Mouse (Mus musculus) heart, embryonic 11.5 days (tissue): ENCODE results near the gene Ech1. TPM values are rescaled to one million over a fixed set of nuclear protein-coding genes. Genes with fewer than 3 reads are reported as not detected.

Experiments used
- ATAC-seq: fragments of 200-750 bp; cut with Nextera tagmentation; replicated peaks from 2 replicates; pipeline ENCODE4 v1.8.0; 2017; ENCODE audit warnings: moderate library complexity; ENCODE audit not compliant: insufficient number of reproducible peaks, low FRiP score, low TSS enrichment
- H3K27ac ChIP-seq: fragments of 300-500 bp; sonication (generic); 2 replicates; pipeline ENCODE4 v1.5.1; 2014; ENCODE audit warnings: mild to moderate bottlenecking, low read depth, low read length
- H3K27me3 ChIP-seq: fragments of 300-500 bp; sonication (generic); 2 replicates; pipeline ENCODE4 v1.6.1; 2014; ENCODE audit warnings: mild to moderate bottlenecking, low read length, mixed read lengths; ENCODE audit not compliant: control insufficient read depth, insufficient read depth
- H3K36me3 ChIP-seq: fragments of 300-500 bp; sonication (generic); 2 replicates; pipeline ENCODE4 v1.6.1; 2014; ENCODE audit warnings: mild to moderate bottlenecking, low read length, moderate library complexity, mixed read lengths; ENCODE audit not compliant: control insufficient read depth, insufficient read depth
- H3K4me1 ChIP-seq: fragments of 300-500 bp; sonication (generic); 2 replicates; pipeline ENCODE4 v1.6.1; 2014; ENCODE audit warnings: low read length; ENCODE audit not compliant: control insufficient read depth, insufficient read depth
- H3K4me2 ChIP-seq: fragments of 300-500 bp; sonication (generic); 2 replicates; pipeline ENCODE4 v1.6.1; 2014; ENCODE audit warnings: mild to moderate bottlenecking, moderate library complexity
- H3K4me3 ChIP-seq: fragments of 300-500 bp; sonication (generic); 2 replicates; pipeline ENCODE4 v1.5.1; 2014; ENCODE audit warnings: low read depth, low read length
- H3K9ac ChIP-seq: fragments of 300-500 bp; sonication (generic); 2 replicates; pipeline ENCODE4 v1.6.1; 2014; ENCODE audit warnings: mild to moderate bottlenecking, low read depth, low read length, moderate library complexity
- H3K9me3 ChIP-seq: fragments of 300-500 bp; sonication (generic); replicated peaks from 2 replicates; pipeline ENCODE4 v1.6.1; 2016; ENCODE audit warnings: low read length; ENCODE audit not compliant: control insufficient read depth
- WGBS: fragments of 180-500 bp; shearing (Covaris S2); extraction: QIAGEN DNeasy Blood & Tissue Kit; methylation state at CpG from one replicate; pipeline ENCODE4 v1.1.7; 2014; ENCODE audit not compliant: insufficient replicate concordance; 5-methylcytosine and 5-hydroxymethylcytosine counted together
- polyA plus RNA-seq: library from polyadenylated mRNA; unstranded; fragments of >200 nt; fragmentation: Nextera tagmentation; extraction: Ambion mirVana; gene quantifications from 2 replicates; pipeline ENCODE4 v1.2.1, GENCODE M21; 2014

Ech1 gene
- polyA plus RNA-seq, 1 experiment from 2014 or later = 139 TPM

DNA sequence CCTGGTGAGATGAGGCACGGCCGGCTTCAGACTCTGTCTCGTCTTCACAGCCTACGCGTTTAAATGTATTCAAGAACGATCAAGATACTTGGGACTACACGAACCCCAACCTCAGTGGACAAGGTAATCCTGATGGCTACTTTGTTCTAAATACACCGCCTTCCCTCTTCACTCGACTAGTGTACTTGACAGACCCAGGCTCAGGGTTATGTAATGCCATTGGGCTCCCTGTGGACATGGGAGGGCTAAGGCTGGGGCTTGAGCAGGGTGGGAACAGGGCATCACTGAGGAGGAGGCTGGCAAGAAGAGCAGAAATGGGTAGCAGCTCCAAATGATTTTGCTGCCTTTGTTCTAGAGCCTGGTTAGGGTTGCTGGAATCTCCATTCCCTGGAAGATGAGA lies 9.8 kb upstream of the Ech1 start:
- Histone ChIP-seq H3K9ac (no peak overlapping the region), H3K4me1 (peaks cover 49% of the 10 kb centered on the region), H3K36me3 (peaks cover 69% of the 10 kb centered on the region), H3K27ac (no peak overlapping the region), H3K27me3 (no peaks in the 10 kb centered on the region), H3K4me2 (no peak overlapping the region), H3K4me3 (no peak overlapping the region), H3K9me3 (no peaks in the 10 kb centered on the region)
- WGBS = 92% methylated on average over 9 of the region's 9 CpGs
- no peak for ATAC-seq

DNA sequence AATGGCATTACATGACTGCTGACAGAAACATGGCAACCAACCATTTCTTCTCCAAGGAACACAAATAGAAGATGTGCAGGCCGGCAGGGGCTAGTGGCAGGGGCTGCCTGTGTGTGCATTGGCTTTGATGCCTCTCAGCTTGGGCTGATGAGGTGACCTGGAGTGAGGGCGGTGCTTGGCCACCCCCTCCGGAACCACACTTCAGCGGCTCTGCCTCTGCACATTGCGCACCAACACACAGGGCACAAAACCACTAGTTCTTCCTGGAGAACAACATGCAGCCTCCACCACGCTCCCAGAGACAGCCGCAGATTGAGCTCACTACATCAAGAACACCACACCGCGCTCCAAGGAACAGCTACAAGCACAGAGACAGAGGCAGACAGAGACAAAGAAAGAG lies 8.8 kb upstream of the Ech1 start:
- Histone ChIP-seq H3K27me3 (no peaks in the 10 kb centered on the region), H3K36me3 (peaks cover 78% of the 10 kb centered on the region), H3K9ac (no peak overlapping the region; the same call in 1 of the 2 replicates), H3K4me2 (no peak overlapping the region), H3K9me3 (no peaks in the 10 kb centered on the region), H3K4me1 (peaks cover 55% of the 10 kb centered on the region), H3K4me3 (no peak overlapping the region), H3K27ac (no peak overlapping the region)
- no peak for ATAC-seq
- WGBS = 89% methylated on average over 9 of the region's 9 CpGs

DNA sequence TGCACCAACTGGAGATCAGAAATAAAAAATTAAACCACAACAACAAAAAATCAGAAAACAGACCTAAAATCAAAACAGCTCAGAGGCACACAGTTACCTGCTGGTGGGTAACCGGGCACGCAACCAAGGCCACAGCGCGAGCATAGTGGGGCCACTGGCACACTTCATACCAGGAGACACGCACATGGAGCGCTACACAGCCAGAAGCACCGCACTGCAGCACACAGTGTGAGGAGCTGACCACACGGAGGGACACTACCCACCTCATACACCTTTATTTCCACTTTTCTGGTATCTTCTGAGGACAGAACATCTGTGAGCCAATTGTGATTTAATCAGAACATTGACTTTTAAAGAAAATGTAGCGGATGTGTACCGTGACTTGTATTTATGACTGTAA lies 8.1 kb upstream of the Ech1 start:
- no peak overlapping the region for H3K4me3 ChIP-seq
- ATAC-seq = no peak
- no peak overlapping the region for H3K4me2 ChIP-seq
- H3K9ac ChIP-seq = no peak overlapping the region
- H3K4me1 ChIP-seq = peaks cover 55% of the 10 kb centered on the region
- H3K27ac ChIP-seq = no peak overlapping the region
- peaks cover 85% of the 10 kb centered on the region for H3K36me3 ChIP-seq
- 93% methylated on average over 10 of the region's 10 CpGs for WGBS
- no peaks in the 10 kb centered on the region for H3K9me3 ChIP-seq
- no peaks in the 10 kb centered on the region for H3K27me3 ChIP-seq

DNA sequence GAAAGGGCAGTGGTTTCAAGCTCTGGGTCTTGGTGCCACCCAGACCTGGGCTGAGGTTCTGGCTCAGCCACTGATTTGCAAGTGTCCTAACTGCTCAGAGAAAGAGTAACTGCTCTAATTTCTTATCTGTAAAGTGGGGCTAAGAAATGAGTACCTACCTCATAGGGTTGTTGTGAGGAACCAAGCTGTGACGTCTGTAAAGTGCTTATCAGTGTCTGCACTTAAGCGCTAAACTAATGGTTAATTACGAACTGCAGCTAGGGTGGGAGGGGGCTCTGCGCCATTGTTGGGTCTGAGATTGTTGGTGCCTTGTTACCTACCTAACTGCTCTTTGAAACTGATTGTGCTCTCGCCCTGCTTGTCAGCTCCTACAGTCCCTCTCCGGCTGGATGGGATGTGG lies 7.5 kb upstream of the Ech1 start:
- Histone ChIP-seq H3K4me1 (peaks cover 51% of the 10 kb centered on the region), H3K9ac (no peak overlapping the region), H3K36me3 (peaks cover 88% of the 10 kb centered on the region), H3K4me3 (no peak overlapping the region), H3K9me3 (no peaks in the 10 kb centered on the region), H3K27me3 (no peaks in the 10 kb centered on the region), H3K4me2 (no peak overlapping the region), H3K27ac (no peak overlapping the region)
- ATAC-seq = no peak
- WGBS = 59% methylated on average over 6 of the region's 6 CpGs

DNA sequence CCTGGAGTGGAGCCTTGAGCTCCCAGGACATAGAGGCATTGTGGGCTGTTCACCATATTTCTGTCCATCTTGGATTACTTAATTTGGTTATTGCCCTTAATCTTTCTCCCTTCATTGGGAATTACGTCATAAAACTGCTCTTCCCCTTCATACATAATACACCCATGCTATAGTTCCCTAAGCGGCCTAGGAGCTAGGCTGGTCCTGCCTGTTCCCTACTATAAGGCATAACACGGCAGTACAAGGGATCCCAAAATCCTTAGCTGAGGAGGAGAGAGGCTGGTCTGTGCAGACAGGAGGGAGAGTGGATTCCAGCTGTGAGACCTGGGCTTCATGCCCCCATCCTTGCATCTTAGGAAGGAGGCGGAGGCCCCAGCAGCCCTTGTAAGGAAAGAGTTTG lies 7.1 kb upstream of the Ech1 start:
- Histone ChIP-seq H3K4me2 (no peak overlapping the region), H3K9ac (no peak overlapping the region), H3K27ac (no peak overlapping the region), H3K36me3 (peaks cover 91% of the 10 kb centered on the region), H3K4me3 (peak overlapping the region; percentile 3; the same call in 1 of the 2 replicates), H3K4me1 (peaks cover 47% of the 10 kb centered on the region), H3K27me3 (no peaks in the 10 kb centered on the region), H3K9me3 (no peaks in the 10 kb centered on the region)
- 89% methylated on average over 4 of the region's 4 CpGs for WGBS
- ATAC-seq = no peak

DNA sequence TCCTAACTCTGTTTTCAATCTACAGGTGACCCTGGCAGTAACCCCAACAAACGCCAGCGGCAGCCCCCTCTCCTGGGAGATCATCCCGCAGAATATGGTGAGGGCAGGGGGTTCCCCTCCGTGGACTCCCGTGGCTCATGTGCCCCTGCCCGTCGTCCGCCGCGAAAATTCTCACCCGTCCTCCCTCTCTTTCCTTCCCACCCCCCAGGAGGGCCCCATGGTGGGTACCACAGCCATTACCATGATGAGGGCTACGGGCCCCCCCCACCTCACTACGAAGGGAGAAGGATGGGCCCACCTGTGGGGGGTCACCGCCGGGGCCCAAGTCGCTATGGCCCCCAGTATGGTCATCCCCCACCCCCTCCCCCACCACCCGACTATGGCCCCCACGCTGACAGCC lies 6.6 kb upstream of the Ech1 start:
- peaks cover 42% of the 10 kb centered on the region for H3K4me1 ChIP-seq
- H3K36me3 ChIP-seq = peaks cover 87% of the 10 kb centered on the region
- WGBS = 87% methylated on average over 18 of the region's 18 CpGs
- no peak overlapping the region for H3K27ac ChIP-seq
- H3K4me2 ChIP-seq = no peak overlapping the region
- H3K27me3 ChIP-seq = no peaks in the 10 kb centered on the region
- ATAC-seq = no peak
- H3K9me3 ChIP-seq = no peaks in the 10 kb centered on the region
- no peak overlapping the region for H3K4me3 ChIP-seq
- H3K9ac ChIP-seq = no peak overlapping the region

DNA sequence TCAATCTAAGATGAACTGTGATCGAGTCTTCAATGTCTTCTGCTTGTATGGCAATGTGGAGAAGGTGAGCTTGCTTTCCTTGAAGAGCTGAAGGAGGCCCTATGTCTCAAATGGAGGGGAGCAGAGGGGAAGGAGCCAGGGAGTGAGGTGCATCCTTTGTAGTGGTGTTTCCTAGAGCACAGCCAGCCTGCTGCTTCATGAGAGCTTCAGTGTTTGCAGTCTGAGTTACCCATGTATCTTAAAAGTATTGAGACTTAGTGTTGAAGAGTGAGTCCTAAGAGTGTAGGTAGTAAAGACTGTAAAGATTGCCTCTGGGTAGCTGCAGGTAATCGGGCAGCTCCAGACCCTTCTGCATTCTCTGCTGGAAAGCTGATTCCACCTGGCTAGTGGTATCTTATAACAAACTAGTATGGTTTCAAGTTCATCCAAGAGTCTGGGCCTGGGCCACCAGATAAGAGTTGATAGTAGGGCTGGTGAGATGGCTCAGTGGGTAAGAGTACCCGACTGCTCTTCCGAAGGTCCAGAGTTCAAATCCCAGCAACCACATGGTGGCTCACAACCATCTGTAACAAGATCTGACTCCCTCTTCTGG lies 6.1 kb upstream of the Ech1 start:
- Histone ChIP-seq H3K4me2 (no peak overlapping the region), H3K27ac (no peak overlapping the region), H3K4me3 (no peak overlapping the region), H3K4me1 (peaks cover 37% of the 10 kb centered on the region), H3K9ac (no peak overlapping the region), H3K36me3 (peaks cover 82% of the 10 kb centered on the region), H3K9me3 (no peaks in the 10 kb centered on the region), H3K27me3 (no peaks in the 10 kb centered on the region)
- 81% methylated on average over 4 of the region's 4 CpGs for WGBS
- ATAC-seq = no peak

DNA sequence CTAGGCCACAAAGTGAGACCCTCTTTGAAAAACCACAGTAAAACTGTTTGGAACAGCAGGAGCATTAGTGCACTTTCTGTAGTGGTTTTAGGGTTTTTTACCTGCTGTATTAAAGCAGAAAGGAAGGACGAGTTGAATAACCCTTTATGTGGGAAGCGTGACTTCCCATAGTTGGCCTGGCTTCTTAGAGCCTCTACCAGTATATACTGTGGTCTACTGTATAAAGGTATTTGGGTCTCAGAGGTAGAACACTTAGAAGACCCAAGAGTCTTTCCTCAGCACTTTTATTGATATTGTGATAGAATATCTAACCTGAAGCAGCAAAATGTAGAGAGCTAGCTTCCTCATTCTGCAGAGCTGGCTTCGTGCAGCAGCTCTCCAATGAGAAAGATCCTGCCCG lies 5.4 kb upstream of the Ech1 start:
- Histone ChIP-seq H3K36me3 (peaks cover 76% of the 10 kb centered on the region), H3K27ac (no peak overlapping the region), H3K4me3 (no peak overlapping the region), H3K27me3 (no peaks in the 10 kb centered on the region), H3K9me3 (no peaks in the 10 kb centered on the region), H3K4me2 (no peak overlapping the region), H3K4me1 (peaks cover 35% of the 10 kb centered on the region), H3K9ac (no peak overlapping the region)
- ATAC-seq = no peak
- WGBS = 88% methylated on average over 4 of the region's 4 CpGs
